Mouse (Mus musculus) forebrain, embryonic 11.5 days (tissue): ENCODE data around the gene L3hypdh. TPM values are rescaled to one million over a fixed set of nuclear protein-coding genes. Genes with fewer than 3 reads are reported as not detected.
"Not testable (repeated sequence)": the region's sequence is repeated elsewhere in the genome, so short reads cannot be mapped to it uniquely, and the experiment has no call there.

Experiments used
- ATAC-seq: fragments of 200-750 bp; cut with Nextera tagmentation; replicated peaks from 2 replicates; pipeline ENCODE4 v1.8.0; 2017; ENCODE audit warnings: moderate TSS enrichment; ENCODE audit not compliant: low FRiP score
- DNase-seq: peaks from one replicate; pipeline ENCODE4 v3.0.0-alpha.2; 2017; ENCODE audit warnings: low spot score
- H3K27ac ChIP-seq: fragments of 300-500 bp; sonication (generic); 2 replicates; pipeline ENCODE4 v1.5.1; 2014; ENCODE audit warnings: low read depth, low read length
- H3K27me3 ChIP-seq: fragments of 300-500 bp; sonication (generic); 2 replicates; pipeline ENCODE4 v1.6.1; 2014; ENCODE audit warnings: mild to moderate bottlenecking, low read length, mixed read lengths; ENCODE audit not compliant: control insufficient read depth, insufficient read depth
- H3K36me3 ChIP-seq: fragments of 300-500 bp; sonication (generic); 2 replicates; pipeline ENCODE4 v1.6.1; 2014; ENCODE audit warnings: mild to moderate bottlenecking, low read length, moderate library complexity, mixed read lengths; ENCODE audit not compliant: control insufficient read depth, insufficient read depth
- H3K4me1 ChIP-seq: fragments of 300-500 bp; sonication (generic); replicated peaks from 2 replicates; pipeline ENCODE4 v1.6.1; 2014; ENCODE audit warnings: low read length, mixed read lengths; ENCODE audit not compliant: control insufficient read depth, insufficient read depth
- H3K4me2 ChIP-seq: fragments of 300-500 bp; sonication (generic); 2 replicates; pipeline ENCODE4 v1.6.1; 2014; ENCODE audit warnings: low read depth, mild to moderate bottlenecking, low read length, moderate library complexity, mixed read lengths; ENCODE audit not compliant: severe bottlenecking
- H3K4me3 ChIP-seq: fragments of 300-500 bp; sonication (generic); 2 replicates; pipeline ENCODE4 v1.5.1; 2014; ENCODE audit warnings: low read depth, low read length
- H3K9ac ChIP-seq: fragments of 300-500 bp; sonication (generic); 2 replicates; pipeline ENCODE4 v1.6.1; 2014; ENCODE audit warnings: low read length
- H3K9me3 ChIP-seq: fragments of 300-500 bp; sonication (generic); 2 replicates; pipeline ENCODE4 v1.6.1; 2016; ENCODE audit warnings: low read length, mixed read lengths; ENCODE audit not compliant: control insufficient read depth
- WGBS: fragments of 180-500 bp; shearing (Covaris S2); extraction: QIAGEN DNeasy Blood & Tissue Kit; methylation state at CpG from one replicate; pipeline ENCODE4 v1.1.7; 2014; 5-methylcytosine and 5-hydroxymethylcytosine counted together
- polyA plus RNA-seq: library from polyadenylated mRNA; unstranded; fragments of >200 nt; fragmentation: Nextera tagmentation; extraction: Ambion mirVana; gene quantifications from 2 replicates; pipeline ENCODE4 v1.2.1, GENCODE M21; 2014

Gene L3hypdh
- polyA plus RNA-seq, 1 experiment from 2014 or later, result 8.3 TPM

- Histone ChIP-seq H3K4me3 (peak within 1 kb of the TSS; percentile 51), H3K27me3 (peaks cover 10% of the 10 kb centered on the region), H3K27ac (0 out of 2 replicates have a peak within 1 kb of the TSS, but pooled peaks have one; percentile 25), H3K4me1 (peaks cover 7% of the 10 kb centered on the region; the same call in 1 of the 2 replicates), H3K4me2 (peak within 1 kb of the TSS; percentile 95), H3K9me3 (no peaks in the 10 kb centered on the region), H3K36me3 (no peaks in the 10 kb centered on the region), H3K9ac (peak within 1 kb of the TSS; percentile 68)
- DNase-seq, result peak; percentile 93
- under 1% methylated on average over 94 of the region's 94 CpGs for WGBS
- ATAC-seq, result peak; percentile 86
Observed at GRCm38 (mm10) chr12:72070327-72071269, 14.6 kb downstream of the L3hypdh start, which contains the start of gene Gpr135. TSS of gene Gpr135 (minus strand) at chr12:72071125.

- ATAC-seq (no peak; the same call in none of the 2 replicates), DNase-seq (peak; percentile 54)
- H3K4me1 ChIP-seq, result peaks cover 7% of the 10 kb centered on the region; the same call in 1 of the 2 replicates
- H3K27ac ChIP-seq, result no peak overlapping the region
- H3K27me3 ChIP-seq, result peaks cover 10% of the 10 kb centered on the region
- peak overlapping the region; percentile 68 for H3K9ac ChIP-seq
- 5% methylated on average over 40 of the region's 40 CpGs for WGBS
- peak overlapping the region; percentile 51 for H3K4me3 ChIP-seq
- no peaks in the 10 kb centered on the region for H3K36me3 ChIP-seq
- H3K4me2 ChIP-seq, result peak overlapping the region; percentile 95
- no peaks in the 10 kb centered on the region for H3K9me3 ChIP-seq
Observed at GRCm38 (mm10) chr12:72069626-72070326, 15.5 kb downstream of the L3hypdh start.

- no peak for DNase-seq
- ATAC-seq, result no peak
- Histone ChIP-seq H3K9me3 (no peaks in the 10 kb centered on the region), H3K9ac (no peak overlapping the region), H3K27me3 (no peaks in the 10 kb centered on the region), H3K27ac (no peak overlapping the region), H3K4me3 (no peak overlapping the region), H3K36me3 (no peaks in the 10 kb centered on the region), H3K4me2 (no peak overlapping the region), H3K4me1 (no peaks in the 10 kb centered on the region)
- WGBS, result 93% methylated on average over 1 of the region's 1 CpGs
Observed at GRCm38 (mm10) chr12:72057780-72058179, 27.5 kb downstream of the L3hypdh start.

- ATAC-seq (no peak), DNase-seq (no peak)
- Histone ChIP-seq H3K27ac (no peak overlapping the region), H3K9me3 (no peaks in the 10 kb centered on the region; the same call in 1 of the 2 replicates), H3K4me1 (no peaks in the 10 kb centered on the region), H3K9ac (no peak overlapping the region), H3K27me3 (no peaks in the 10 kb centered on the region), H3K4me3 (no peak overlapping the region), H3K36me3 (no peaks in the 10 kb centered on the region), H3K4me2 (no peak overlapping the region)
- 18% methylated on average over 6 of the region's 6 CpGs for WGBS
Observed at GRCm38 (mm10) chr12:72053851-72054250, 31.4 kb downstream of the L3hypdh start.

GRCm38 (mm10) chr12:72053303-72053702 lies 31.9 kb downstream of the L3hypdh start:
- Histone ChIP-seq H3K27ac (no peak overlapping the region), H3K27me3 (no peaks in the 10 kb centered on the region), H3K4me2 (no peak overlapping the region), H3K9ac (no peak overlapping the region), H3K4me3 (no peak overlapping the region), H3K36me3 (no peaks in the 10 kb centered on the region), H3K4me1 (no peaks in the 10 kb centered on the region), H3K9me3 (no peaks in the 10 kb centered on the region; the same call in 1 of the 2 replicates)
- ATAC-seq (no peak), DNase-seq (no peak)
- WGBS, result 42% methylated on average over 6 of the region's 6 CpGs

GRCm38 (mm10) chr12:72052571-72052970 lies 32.7 kb downstream of the L3hypdh start:
- DNase-seq, result no peak
- Histone ChIP-seq H3K4me2 (no peak overlapping the region), H3K4me3 (no peak overlapping the region), H3K4me1 (no peaks in the 10 kb centered on the region), H3K9me3 (no peaks in the 10 kb centered on the region; the same call in 1 of the 2 replicates), H3K36me3 (no peaks in the 10 kb centered on the region), H3K9ac (no peak overlapping the region), H3K27me3 (no peaks in the 10 kb centered on the region), H3K27ac (no peak overlapping the region)
- no peak for ATAC-seq
- 76% methylated on average over 6 of the region's 6 CpGs for WGBS

GRCm38 (mm10) chr12:72050821-72051220 lies 34.4 kb downstream of the L3hypdh start:
- no peak overlapping the region for H3K9ac ChIP-seq
- ATAC-seq, result no peak
- no peaks in the 10 kb centered on the region for H3K27me3 ChIP-seq
- H3K4me1 ChIP-seq, result no peaks in the 10 kb centered on the region
- no peak overlapping the region for H3K27ac ChIP-seq
- no peak for DNase-seq
- H3K4me3 ChIP-seq, result no peak overlapping the region
- H3K4me2 ChIP-seq, result no peak overlapping the region
- no peaks in the 10 kb centered on the region for H3K36me3 ChIP-seq
- H3K9me3 ChIP-seq, result no peaks in the 10 kb centered on the region; the same call in 1 of the 2 replicates
- 83% methylated on average over 4 of the region's 4 CpGs for WGBS

- H3K9ac ChIP-seq, H3K4me2 ChIP-seq, H3K36me3 ChIP-seq, DNase-seq, H3K27me3 ChIP-seq, H3K9me3 ChIP-seq, H3K4me1 ChIP-seq, H3K27ac ChIP-seq, H3K4me3 ChIP-seq, ATAC-seq: not testable (repeated sequence)
- 95% methylated on average over 5 of the region's 5 CpGs for WGBS
Observed at GRCm38 (mm10) chr12:72050156-72050555, 35.1 kb downstream of the L3hypdh start.
